Mouse (Mus musculus) midbrain, embryonic 13.5 days (tissue): ENCODE data around the gene Cnst. TPM values are rescaled to one million over a fixed set of nuclear protein-coding genes. Genes with fewer than 3 reads are reported as not detected.

Source experiments
- ATAC-seq: fragments of 200-750 bp; cut with Nextera tagmentation; 2 replicates; pipeline ENCODE4 v1.8.0; 2017; ENCODE audit warnings: mild to moderate bottlenecking, moderate TSS enrichment, moderate library complexity
- H3K27ac ChIP-seq: fragments of 300-500 bp; sonication (generic); 2 replicates; pipeline ENCODE4 v1.5.1; 2015; ENCODE audit warnings: inconsistent platforms, mild to moderate bottlenecking, moderate library complexity
- H3K27me3 ChIP-seq: fragments of 300-500 bp; sonication (generic); 2 replicates; pipeline ENCODE4 v1.6.1; 2015; ENCODE audit warnings: mild to moderate bottlenecking, inconsistent platforms
- H3K36me3 ChIP-seq: fragments of 300-500 bp; sonication (generic); 2 replicates; pipeline ENCODE4 v1.6.1; 2015; ENCODE audit warnings: mild to moderate bottlenecking, inconsistent platforms
- H3K4me1 ChIP-seq: fragments of 300-500 bp; sonication (generic); replicated peaks from 2 replicates; pipeline ENCODE4 v1.6.1; 2015; ENCODE audit warnings: inconsistent platforms
- H3K4me2 ChIP-seq: fragments of 300-500 bp; sonication (generic); replicated peaks from 2 replicates; pipeline ENCODE4 v1.6.1; 2015; ENCODE audit warnings: moderate library complexity, mild to moderate bottlenecking, inconsistent platforms
- H3K4me3 ChIP-seq: fragments of 300-500 bp; sonication (generic); replicated peaks from 2 replicates; pipeline ENCODE4 v1.5.1; 2015; ENCODE audit warnings: mild to moderate bottlenecking, inconsistent platforms
- H3K9ac ChIP-seq: fragments of 300-500 bp; sonication (generic); replicated peaks from 2 replicates; pipeline ENCODE4 v1.6.1; 2015; ENCODE audit warnings: mild to moderate bottlenecking, inconsistent platforms
- H3K9me3 ChIP-seq: fragments of 300-500 bp; sonication (generic); 2 replicates; pipeline ENCODE4 v1.6.1; 2016; ENCODE audit warnings: mild to moderate bottlenecking, inconsistent platforms
- WGBS: fragments of 180-500 bp; shearing (Covaris S2); methylation state at CpG from one replicate; pipeline ENCODE4 v1.1.7; 2015; 5-methylcytosine and 5-hydroxymethylcytosine counted together
- polyA plus RNA-seq: library from polyadenylated mRNA; unstranded; fragments of >200 nt; fragmentation: Nextera tagmentation; extraction: Ambion mirVana; gene quantifications from 2 replicates; pipeline ENCODE4 v1.2.1, GENCODE M21; 2015

Gene Cnst
- polyA plus RNA-seq, 1 experiment from 2014 or later, result 28.2 TPM

GRCm38 (mm10) chr1:179582021-179582433 lies 35.9 kb downstream of the Cnst start:
- peaks cover 17% of the 10 kb centered on the region for H3K36me3 ChIP-seq
- WGBS, result 82% methylated on average over 6 of the region's 6 CpGs
- H3K9me3 ChIP-seq, result no peaks in the 10 kb centered on the region
- H3K4me3 ChIP-seq, result no peak overlapping the region
- H3K9ac ChIP-seq, result no peak overlapping the region
- H3K4me1 ChIP-seq, result peaks cover 7% of the 10 kb centered on the region; the same call in 1 of the 2 replicates
- no peak overlapping the region for H3K4me2 ChIP-seq
- no peak overlapping the region for H3K27ac ChIP-seq
- no peaks in the 10 kb centered on the region for H3K27me3 ChIP-seq
- ATAC-seq, result no peak

GRCm38 (mm10) chr1:179583090-179583489 lies 36.9 kb downstream of the Cnst start:
- Histone ChIP-seq H3K4me1 (peaks cover 7% of the 10 kb centered on the region; the same call in 1 of the 2 replicates), H3K9ac (no peak overlapping the region), H3K4me2 (no peak overlapping the region), H3K4me3 (no peak overlapping the region), H3K9me3 (no peaks in the 10 kb centered on the region), H3K27ac (no peak overlapping the region), H3K36me3 (peaks cover 17% of the 10 kb centered on the region), H3K27me3 (no peaks in the 10 kb centered on the region)
- no peak for ATAC-seq
- 93% methylated on average over 3 of the region's 3 CpGs for WGBS

GRCm38 (mm10) chr1:179584220-179584619 lies 38.0 kb downstream of the Cnst start:
- no peaks in the 10 kb centered on the region for H3K27me3 ChIP-seq
- ATAC-seq, result no peak
- 94% methylated on average over 4 of the region's 4 CpGs for WGBS
- H3K4me2 ChIP-seq, result no peak overlapping the region
- no peak overlapping the region for H3K9ac ChIP-seq
- peaks cover 14% of the 10 kb centered on the region for H3K36me3 ChIP-seq
- peaks cover 7% of the 10 kb centered on the region; the same call in 1 of the 2 replicates for H3K4me1 ChIP-seq
- H3K9me3 ChIP-seq, result no peaks in the 10 kb centered on the region
- no peak overlapping the region for H3K4me3 ChIP-seq
- H3K27ac ChIP-seq, result no peak overlapping the region

- ATAC-seq, result no peak
- no peak overlapping the region for H3K4me3 ChIP-seq
- no peaks in the 10 kb centered on the region for H3K27me3 ChIP-seq
- no peak overlapping the region for H3K27ac ChIP-seq
- no peak overlapping the region for H3K9ac ChIP-seq
- H3K9me3 ChIP-seq, result no peaks in the 10 kb centered on the region
- 77% methylated on average over 9 of the region's 9 CpGs for WGBS
- no peaks in the 10 kb centered on the region; the same call in 1 of the 2 replicates for H3K36me3 ChIP-seq
- no peak overlapping the region for H3K4me2 ChIP-seq
- peaks cover 7% of the 10 kb centered on the region; the same call in 1 of the 2 replicates for H3K4me1 ChIP-seq
Observed at GRCm38 (mm10) chr1:179585646-179586045, 39.5 kb downstream of the Cnst start.

GRCm38 (mm10) chr1:179586430-179587095 lies 40.4 kb downstream of the Cnst start:
- H3K4me3 ChIP-seq, result no peak overlapping the region
- no peaks in the 10 kb centered on the region; the same call in 1 of the 2 replicates for H3K36me3 ChIP-seq
- WGBS, result 74% methylated on average over 3 of the region's 3 CpGs
- no peak overlapping the region for H3K27ac ChIP-seq
- H3K9ac ChIP-seq, result no peak overlapping the region
- ATAC-seq, result no peak
- no peak overlapping the region for H3K4me2 ChIP-seq
- H3K4me1 ChIP-seq, result peaks cover 7% of the 10 kb centered on the region; the same call in 1 of the 2 replicates
- H3K27me3 ChIP-seq, result no peaks in the 10 kb centered on the region
- no peaks in the 10 kb centered on the region for H3K9me3 ChIP-seq

DNA sequence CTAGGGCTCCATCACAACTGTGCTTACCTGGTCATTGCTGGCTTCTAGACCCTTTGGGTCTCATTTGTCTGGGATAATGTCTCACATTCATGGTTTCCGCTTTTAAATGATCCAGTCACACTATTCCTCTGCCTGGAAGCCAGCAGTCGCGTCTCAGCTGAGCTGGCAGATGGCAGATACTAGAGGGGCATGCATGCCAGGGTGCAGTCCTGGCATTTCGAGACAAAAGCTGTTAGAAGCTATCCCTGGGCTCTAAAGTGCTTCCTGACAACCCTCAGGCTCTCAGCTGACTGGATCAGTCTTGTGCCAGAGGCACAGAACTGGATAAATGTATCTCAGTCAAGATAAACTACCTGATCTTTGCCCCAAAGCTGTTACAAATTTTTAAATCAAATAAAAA lies 42.1 kb downstream of the Cnst start:
- Histone ChIP-seq H3K27ac (no peak overlapping the region), H3K27me3 (no peaks in the 10 kb centered on the region), H3K4me3 (no peak overlapping the region), H3K9me3 (no peaks in the 10 kb centered on the region), H3K36me3 (peaks cover 7% of the 10 kb centered on the region; the same call in 1 of the 2 replicates), H3K4me1 (peaks cover 7% of the 10 kb centered on the region; the same call in 1 of the 2 replicates), H3K4me2 (no peak overlapping the region), H3K9ac (no peak overlapping the region; the same call in 1 of the 2 replicates)
- 85% methylated on average over 4 of the region's 4 CpGs for WGBS
- ATAC-seq, result no peak

- Histone ChIP-seq H3K27me3 (no peaks in the 10 kb centered on the region), H3K4me1 (peaks cover 2% of the 10 kb centered on the region; the same call in 1 of the 2 replicates), H3K4me2 (no peak overlapping the region), H3K4me3 (no peak overlapping the region), H3K9me3 (no peaks in the 10 kb centered on the region), H3K36me3 (peaks cover 9% of the 10 kb centered on the region; the same call in 1 of the 2 replicates), H3K9ac (no peak overlapping the region), H3K27ac (no peak overlapping the region)
- no peak for ATAC-seq
- WGBS, result 88% methylated on average over 12 of the region's 12 CpGs
Observed at GRCm38 (mm10) chr1:179591639-179592038, 45.5 kb downstream of the Cnst start.

GRCm38 (mm10) chr1:179592143-179592542 lies 46.0 kb downstream of the Cnst start:
- Histone ChIP-seq H3K27ac (no peak overlapping the region), H3K36me3 (peaks cover 9% of the 10 kb centered on the region; the same call in 1 of the 2 replicates), H3K9ac (no peak overlapping the region), H3K4me2 (no peak overlapping the region), H3K4me3 (no peak overlapping the region), H3K9me3 (no peaks in the 10 kb centered on the region), H3K4me1 (no peaks in the 10 kb centered on the region), H3K27me3 (no peaks in the 10 kb centered on the region)
- ATAC-seq, result no peak
- 76% methylated on average over 2 of the region's 2 CpGs for WGBS

- no peaks in the 10 kb centered on the region for H3K4me1 ChIP-seq
- H3K9ac ChIP-seq, result no peak overlapping the region
- H3K36me3 ChIP-seq, result peaks cover 9% of the 10 kb centered on the region; the same call in 1 of the 2 replicates
- no peak overlapping the region for H3K27ac ChIP-seq
- H3K4me2 ChIP-seq, result no peak overlapping the region
- 76% methylated on average over 7 of the region's 7 CpGs for WGBS
- H3K9me3 ChIP-seq, result no peaks in the 10 kb centered on the region
- H3K27me3 ChIP-seq, result no peaks in the 10 kb centered on the region
- ATAC-seq, result no peak
- H3K4me3 ChIP-seq, result no peak overlapping the region
Observed at GRCm38 (mm10) chr1:179592972-179593371, 46.8 kb downstream of the Cnst start.

- no peaks in the 10 kb centered on the region for H3K27me3 ChIP-seq
- H3K9ac ChIP-seq, result no peak overlapping the region
- H3K9me3 ChIP-seq, result no peaks in the 10 kb centered on the region
- WGBS, result 85% methylated on average over 6 of the region's 6 CpGs
- no peak overlapping the region for H3K27ac ChIP-seq
- no peaks in the 10 kb centered on the region for H3K4me1 ChIP-seq
- no peak overlapping the region for H3K4me2 ChIP-seq
- no peak overlapping the region for H3K4me3 ChIP-seq
- H3K36me3 ChIP-seq, result peaks cover under 1% of the 10 kb centered on the region; the same call in 1 of the 2 replicates
- no peak for ATAC-seq
Observed at GRCm38 (mm10) chr1:179598386-179598785, 52.2 kb downstream of the Cnst start.

DNA sequence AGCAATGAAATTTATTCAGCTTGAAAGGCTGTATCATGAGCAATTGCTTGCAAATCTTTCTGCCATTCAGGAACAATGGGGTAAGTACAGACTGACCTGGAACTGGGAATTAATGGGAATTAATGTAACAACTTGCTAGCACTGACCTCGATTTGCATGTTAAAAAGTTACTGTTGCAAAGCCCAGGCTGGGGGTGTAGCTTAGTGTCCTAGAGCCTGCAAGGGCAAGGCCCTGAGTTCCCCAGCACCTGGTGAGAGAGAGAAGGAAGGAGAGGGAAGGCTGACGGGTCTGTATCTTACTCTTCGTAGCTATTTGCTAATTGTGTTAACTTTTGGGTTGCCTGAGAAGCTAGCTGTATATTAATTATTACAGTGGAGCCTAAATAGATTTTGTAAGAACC lies 58.4 kb downstream of the Cnst start:
- 54% methylated on average over 3 of the region's 3 CpGs for WGBS
- Histone ChIP-seq H3K36me3 (peaks cover 13% of the 10 kb centered on the region), H3K9me3 (no peaks in the 10 kb centered on the region), H3K4me2 (no peak overlapping the region), H3K27ac (no peak overlapping the region), H3K9ac (no peak overlapping the region), H3K27me3 (no peaks in the 10 kb centered on the region), H3K4me1 (peaks cover under 1% of the 10 kb centered on the region), H3K4me3 (no peak overlapping the region)
- ATAC-seq, result no peak

DNA sequence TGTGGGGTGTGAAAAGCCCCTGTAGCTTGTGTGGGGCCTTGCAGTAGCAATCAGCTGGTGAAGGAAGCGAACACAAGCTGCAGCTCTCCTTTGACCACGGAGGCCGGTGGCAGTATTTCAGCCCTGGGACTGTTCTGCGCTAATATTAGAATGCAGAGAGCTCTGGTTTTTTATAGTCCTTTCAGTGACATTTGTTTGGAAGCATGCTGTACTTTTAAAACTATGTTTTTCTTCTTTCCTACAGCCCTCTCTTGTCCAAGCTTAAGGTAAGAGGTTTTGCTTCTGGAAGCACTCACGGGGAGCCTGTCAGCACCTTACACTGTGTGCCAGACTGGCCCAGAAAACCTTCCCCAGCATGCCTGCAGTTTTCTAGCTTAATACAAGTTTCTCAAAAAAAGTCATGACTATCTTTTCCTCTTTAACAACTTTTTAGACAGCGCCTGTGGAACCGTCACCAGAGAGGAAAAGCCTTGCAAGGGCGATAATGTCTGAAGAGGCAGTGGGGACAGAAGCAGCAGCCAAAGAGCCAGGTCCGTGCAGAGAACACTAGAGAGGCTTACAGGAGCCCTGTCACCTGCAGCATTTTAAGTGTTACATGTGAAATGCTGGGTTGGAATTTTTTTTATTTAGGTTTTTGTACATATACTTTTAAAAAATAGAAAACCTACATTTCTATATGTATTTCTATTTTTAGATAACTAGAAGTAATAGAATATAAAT lies 60.0 kb downstream of the Cnst start:
- no peak for ATAC-seq
- Histone ChIP-seq H3K4me1 (peaks cover 10% of the 10 kb centered on the region), H3K36me3 (peaks cover 26% of the 10 kb centered on the region), H3K27me3 (no peaks in the 10 kb centered on the region), H3K4me3 (no peak overlapping the region), H3K27ac (no peak overlapping the region), H3K9me3 (no peaks in the 10 kb centered on the region), H3K9ac (no peak overlapping the region), H3K4me2 (no peak overlapping the region)
- 89% methylated on average over 9 of the region's 9 CpGs for WGBS
